Mouse (Mus musculus): ENCODE measurements around the gene Mapkapk2. TPM values are rescaled to one million over a fixed set of nuclear protein-coding genes. Genes with fewer than 3 reads are reported as not detected.

Mapkapk2 gene
- polyA plus RNA-seq, 1 experiment from 2014 or later, result 12.3 TPM

DNA sequence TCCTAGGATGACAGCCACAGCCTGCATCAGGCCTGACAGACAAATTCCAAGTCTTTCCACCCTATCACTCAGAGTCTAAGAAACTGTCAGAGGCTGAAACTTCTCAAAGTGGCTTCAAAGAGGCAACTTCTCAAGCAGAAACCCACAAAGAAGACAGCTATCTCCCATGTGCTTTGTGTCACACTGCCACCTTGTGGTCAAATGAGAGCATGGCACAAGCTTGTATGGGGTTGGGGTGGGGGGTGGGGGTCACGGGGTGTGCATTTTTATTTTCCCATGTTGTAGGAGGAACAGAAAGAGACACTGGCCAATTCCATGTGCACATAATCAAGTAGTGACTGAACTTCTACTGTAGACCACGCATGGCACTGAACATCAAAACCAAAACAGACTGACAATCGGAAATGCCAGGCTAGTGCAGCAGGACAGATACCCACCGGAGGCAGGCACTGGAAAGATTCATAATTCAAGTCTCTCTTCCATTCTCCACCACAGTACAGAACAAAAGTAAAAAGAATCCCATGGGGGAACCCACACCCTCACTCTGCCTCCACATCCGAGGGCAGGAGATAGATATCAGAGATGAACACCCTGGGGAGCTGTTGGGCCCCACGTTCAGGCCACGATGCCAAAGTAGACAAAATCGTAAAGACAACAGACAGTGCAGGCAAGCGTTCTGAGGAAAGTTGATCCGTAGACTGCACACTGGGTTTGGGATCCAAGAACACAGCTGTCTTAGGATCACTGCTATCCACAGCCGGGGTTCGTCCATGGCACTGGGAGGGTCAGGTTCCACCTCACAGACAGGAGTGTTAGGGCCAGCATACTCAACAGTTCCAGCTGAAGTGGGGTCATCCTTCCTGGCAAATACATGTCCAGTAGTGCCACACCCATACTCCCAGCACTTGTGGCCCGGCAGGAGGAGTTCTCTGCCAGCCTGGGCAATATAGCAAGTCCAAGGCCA, 37.1 kb downstream of the Mapkapk2 start:
- H3K27ac ChIP-seq, result peak overlapping the region; percentile 60
- peaks cover 64% of the 10 kb centered on the region for H3K4me1 ChIP-seq (replicated peaks)
- ATAC-seq (ENCODE audit: low read depth) (peak; percentile 75), DNase-seq (peak; percentile 30)
- H3K27me3 ChIP-seq, result no peaks in the 10 kb centered on the region
- no peaks in the 10 kb centered on the region for H3K9me3 ChIP-seq (replicated peaks)
- H3K36me3 ChIP-seq, result peaks cover 23% of the 10 kb centered on the region
- WGBS (ENCODE audit: insufficient replicate concordance), result 32% methylated on average over 13 of the region's 13 CpGs
- H3K9ac ChIP-seq, result peak overlapping the region; percentile 46
- H3K4me2 ChIP-seq, result peak overlapping the region; percentile 53
- peak overlapping the region; percentile 26 for H3K4me3 ChIP-seq (replicated peaks)

DNA sequence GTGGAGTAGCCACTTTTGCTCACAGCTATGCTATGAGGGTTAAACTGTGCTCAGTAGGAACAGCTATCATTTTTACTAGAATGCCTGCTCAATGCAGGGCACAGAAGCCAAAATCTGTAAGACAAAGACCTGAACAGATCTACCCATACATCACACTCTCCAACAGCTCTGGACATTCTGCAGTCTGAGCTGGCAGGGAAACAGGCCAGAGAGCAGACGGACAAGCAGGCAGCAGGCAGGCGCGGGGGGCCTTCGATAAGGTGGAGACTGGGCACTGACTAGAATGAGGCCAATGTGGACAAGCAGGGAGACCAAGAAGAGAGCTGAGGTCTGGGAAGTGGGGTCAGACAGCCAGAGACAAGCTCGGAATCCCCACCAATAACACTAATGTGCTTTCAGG, 37.8 kb downstream of the Mapkapk2 start:
- no peak overlapping the region for H3K4me2 ChIP-seq
- DNase-seq (no peak), ATAC-seq (ENCODE audit: low read depth) (no peak)
- H3K4me1 ChIP-seq (replicated peaks), result peaks cover 59% of the 10 kb centered on the region
- H3K9me3 ChIP-seq (replicated peaks), result no peaks in the 10 kb centered on the region
- no peak overlapping the region for H3K9ac ChIP-seq
- WGBS (ENCODE audit: insufficient replicate concordance), result 85% methylated on average over 5 of the region's 5 CpGs
- peaks cover 30% of the 10 kb centered on the region for H3K36me3 ChIP-seq
- H3K27ac ChIP-seq, result no peak overlapping the region
- H3K4me3 ChIP-seq (replicated peaks), result no peak overlapping the region
- H3K27me3 ChIP-seq, result no peaks in the 10 kb centered on the region

DNA sequence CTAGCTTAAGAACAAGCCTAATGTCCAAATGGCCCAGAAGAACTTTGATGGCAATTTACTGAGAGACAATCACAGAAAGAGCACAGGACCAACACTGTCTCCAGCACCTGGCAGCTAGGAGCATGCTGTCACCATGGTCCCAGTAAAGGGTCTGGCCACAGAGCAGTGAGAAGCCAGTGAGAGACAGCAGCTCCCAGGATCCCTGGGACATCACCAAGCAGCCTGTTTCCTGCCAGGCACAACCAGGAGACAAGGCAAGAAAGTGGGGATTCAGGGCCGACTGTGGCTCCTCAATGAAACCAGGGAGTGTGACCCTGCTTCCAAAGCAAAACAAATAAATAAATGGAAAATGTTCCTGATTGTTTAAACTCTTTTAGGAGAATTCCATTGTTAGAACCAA, 38.2 kb downstream of the Mapkapk2 start:
- Histone ChIP-seq H3K4me2 (no peak overlapping the region), H3K27ac (no peak overlapping the region), H3K4me3 (replicated peaks) (no peak overlapping the region), H3K9me3 (replicated peaks) (no peaks in the 10 kb centered on the region), H3K4me1 (replicated peaks) (peaks cover 55% of the 10 kb centered on the region), H3K27me3 (no peaks in the 10 kb centered on the region), H3K9ac (no peak overlapping the region), H3K36me3 (peaks cover 35% of the 10 kb centered on the region)
- no peak for DNase-seq
- WGBS (ENCODE audit: insufficient replicate concordance), result 79% methylated on average over 1 of the region's 1 CpGs
- ATAC-seq (ENCODE audit: low read depth), result no peak

DNA sequence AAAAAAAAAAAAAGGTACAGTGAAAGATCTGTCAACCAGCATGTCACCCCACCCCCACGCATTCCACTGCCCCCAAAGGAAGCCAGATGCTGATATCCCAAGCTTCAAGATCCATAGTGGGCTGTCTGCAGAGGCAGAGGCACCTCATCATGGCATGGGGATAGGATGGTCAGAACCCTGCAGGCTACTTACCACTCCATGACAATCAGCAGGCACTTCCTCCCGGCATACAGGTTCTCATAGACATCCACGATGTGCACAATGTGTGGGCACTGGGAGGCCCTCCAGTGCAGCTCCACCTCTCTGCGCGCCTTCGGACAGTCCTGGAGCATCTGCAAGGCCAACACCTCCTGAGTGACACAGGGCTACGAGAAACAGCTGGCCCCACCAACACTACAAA, 39.2 kb downstream of the Mapkapk2 start:
- 74% methylated on average over 7 of the region's 7 CpGs for WGBS (ENCODE audit: insufficient replicate concordance)
- Histone ChIP-seq H3K4me2 (no peak overlapping the region), H3K4me1 (replicated peaks) (peaks cover 46% of the 10 kb centered on the region), H3K36me3 (peaks cover 42% of the 10 kb centered on the region), H3K27me3 (no peaks in the 10 kb centered on the region), H3K9ac (no peak overlapping the region), H3K27ac (no peak overlapping the region), H3K4me3 (replicated peaks) (no peak overlapping the region), H3K9me3 (replicated peaks) (no peaks in the 10 kb centered on the region)
- ATAC-seq (ENCODE audit: low read depth), result no peak
- DNase-seq, result no peak

- H3K9ac ChIP-seq, result no peak overlapping the region
- 75% methylated on average over 4 of the region's 4 CpGs for WGBS (ENCODE audit: insufficient replicate concordance)
- no peaks in the 10 kb centered on the region for H3K9me3 ChIP-seq (replicated peaks)
- DNase-seq (no peak), ATAC-seq (ENCODE audit: low read depth) (no peak)
- H3K27ac ChIP-seq, result no peak overlapping the region
- no peak overlapping the region for H3K4me2 ChIP-seq
- peaks cover 15% of the 10 kb centered on the region for H3K4me1 ChIP-seq (replicated peaks)
- H3K36me3 ChIP-seq, result peaks cover 42% of the 10 kb centered on the region
- H3K27me3 ChIP-seq, result no peaks in the 10 kb centered on the region
- H3K4me3 ChIP-seq (replicated peaks), result no peak overlapping the region
Measured at GRCm38 (mm10) chr1:131054251-131054650, 43.4 kb downstream of the Mapkapk2 start.

DNA sequence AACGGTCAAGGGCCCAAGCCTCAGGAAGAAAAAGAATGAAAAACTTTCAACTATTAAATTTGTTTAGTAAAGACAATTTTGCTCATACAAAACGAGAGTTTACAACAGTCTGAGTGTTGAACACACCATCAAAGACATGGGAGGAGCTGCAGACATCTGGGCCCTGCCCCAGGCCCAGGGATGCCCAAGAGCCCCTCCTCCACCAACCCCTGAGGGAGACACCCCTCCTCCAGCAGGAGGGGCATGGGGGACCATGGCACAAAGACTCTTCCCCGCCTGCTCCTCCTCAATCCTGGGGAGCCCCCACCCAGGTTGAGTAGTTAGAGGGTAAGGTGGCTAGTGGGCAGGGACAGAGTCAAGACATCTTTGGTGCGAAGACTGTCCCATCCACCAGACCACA, 44.0 kb downstream of the Mapkapk2 start:
- H3K27me3 ChIP-seq, result no peaks in the 10 kb centered on the region
- H3K4me3 ChIP-seq (replicated peaks), result no peak overlapping the region
- H3K4me1 ChIP-seq (replicated peaks), result peaks cover 11% of the 10 kb centered on the region
- peaks cover 42% of the 10 kb centered on the region for H3K36me3 ChIP-seq
- DNase-seq (no peak), ATAC-seq (ENCODE audit: low read depth) (peak; percentile 11; the same call in 1 of the 2 replicates)
- WGBS (ENCODE audit: insufficient replicate concordance), result 62% methylated on average over 4 of the region's 4 CpGs
- H3K4me2 ChIP-seq, result no peak overlapping the region
- H3K9me3 ChIP-seq (replicated peaks), result no peaks in the 10 kb centered on the region
- no peak overlapping the region for H3K9ac ChIP-seq
- H3K27ac ChIP-seq, result no peak overlapping the region

DNA sequence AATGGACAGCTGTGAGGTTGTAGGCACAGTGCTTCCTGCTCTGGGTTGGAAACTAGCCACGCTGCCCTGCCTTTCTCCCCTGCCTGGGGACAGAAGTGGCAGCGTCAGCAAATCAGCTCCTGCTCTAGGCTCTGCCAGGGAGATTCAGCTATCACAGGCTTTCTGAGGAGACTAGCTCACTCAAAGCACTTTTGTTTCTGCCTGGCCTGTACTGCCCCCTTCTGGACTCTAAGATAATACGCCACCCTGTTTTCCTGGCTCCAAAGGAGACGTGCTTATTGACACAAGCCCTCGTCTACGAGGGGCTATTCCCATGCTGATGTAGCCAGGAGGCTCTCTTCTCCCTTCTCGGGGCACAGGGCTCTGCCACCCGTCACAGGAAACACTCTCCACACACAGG, 44.4 kb downstream of the Mapkapk2 start:
- no peak for DNase-seq
- H3K4me2 ChIP-seq, result no peak overlapping the region
- ATAC-seq (ENCODE audit: low read depth), result 0 out of 2 replicates have a peak, but pooled peaks have one; percentile 35
- 21% methylated on average over 8 of the region's 8 CpGs for WGBS (ENCODE audit: insufficient replicate concordance)
- H3K36me3 ChIP-seq, result peaks cover 42% of the 10 kb centered on the region
- no peaks in the 10 kb centered on the region for H3K9me3 ChIP-seq (replicated peaks)
- H3K4me1 ChIP-seq (replicated peaks), result peaks cover 11% of the 10 kb centered on the region
- no peaks in the 10 kb centered on the region for H3K27me3 ChIP-seq
- no peak overlapping the region for H3K27ac ChIP-seq
- no peak overlapping the region for H3K4me3 ChIP-seq (replicated peaks)
- no peak overlapping the region for H3K9ac ChIP-seq

GRCm38 (mm10) chr1:131051073-131051472, 46.6 kb downstream of the Mapkapk2 start:
- Histone ChIP-seq H3K36me3 (peaks cover 24% of the 10 kb centered on the region), H3K9me3 (replicated peaks) (no peaks in the 10 kb centered on the region), H3K9ac (no peak overlapping the region), H3K4me1 (replicated peaks) (peaks cover 11% of the 10 kb centered on the region), H3K27ac (no peak overlapping the region), H3K27me3 (no peaks in the 10 kb centered on the region), H3K4me3 (replicated peaks) (no peak overlapping the region), H3K4me2 (no peak overlapping the region)
- no peak for DNase-seq
- 47% methylated on average over 7 of the region's 7 CpGs for WGBS (ENCODE audit: insufficient replicate concordance)
- ATAC-seq (ENCODE audit: low read depth), result 0 out of 2 replicates have a peak, but pooled peaks have one; percentile 34

GRCm38 (mm10) chr1:131050617-131051016, 47.0 kb downstream of the Mapkapk2 start:
- ATAC-seq (ENCODE audit: low read depth), result no peak

DNA sequence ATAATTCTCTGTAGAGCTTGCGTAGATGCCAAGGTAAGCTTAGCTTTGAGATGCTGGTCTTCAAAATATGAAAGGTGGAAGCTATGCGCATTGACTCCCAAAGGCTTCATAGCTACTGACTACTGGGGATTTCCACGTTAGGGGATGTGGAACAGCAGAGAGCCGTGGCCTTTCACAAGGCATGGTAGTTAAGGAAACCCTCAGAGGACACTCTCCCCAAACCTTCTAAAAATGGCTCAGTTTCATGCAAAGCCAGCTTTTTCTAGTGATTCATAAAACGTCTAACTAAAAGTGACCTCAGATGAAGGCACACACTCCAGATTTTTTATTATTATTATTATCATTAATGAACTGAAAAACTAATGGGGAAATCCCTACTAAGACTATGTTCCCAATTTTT, 47.6 kb downstream of the Mapkapk2 start:
- peaks cover 11% of the 10 kb centered on the region for H3K4me1 ChIP-seq (replicated peaks)

More at GRCm38 (mm10) chr1:131050617-131051016, 47.0 kb downstream of the Mapkapk2 start:
- H3K4me2 ChIP-seq, result no peak overlapping the region
- no peak for DNase-seq
- peaks cover 11% of the 10 kb centered on the region for H3K4me1 ChIP-seq (replicated peaks)
- no peak overlapping the region for H3K4me3 ChIP-seq (replicated peaks)
- H3K27me3 ChIP-seq, result no peaks in the 10 kb centered on the region
- no peak overlapping the region for H3K27ac ChIP-seq
- no peak overlapping the region for H3K9ac ChIP-seq
- 71% methylated on average over 5 of the region's 5 CpGs for WGBS (ENCODE audit: insufficient replicate concordance)
- H3K9me3 ChIP-seq (replicated peaks), result no peaks in the 10 kb centered on the region
- H3K36me3 ChIP-seq, result peaks cover 19% of the 10 kb centered on the region

GRCm38 (mm10) chr1:131049361-131049806, 48.2 kb downstream of the Mapkapk2 start:
- no peak for ATAC-seq (ENCODE audit: low read depth)

More for the DNA sequence above, 47.6 kb downstream of the Mapkapk2 start:
- Histone ChIP-seq H3K4me2 (no peak overlapping the region), H3K36me3 (peaks cover 13% of the 10 kb centered on the region; the same call in 1 of the 2 replicates), H3K27ac (no peak overlapping the region), H3K9me3 (replicated peaks) (no peaks in the 10 kb centered on the region), H3K27me3 (no peaks in the 10 kb centered on the region), H3K4me3 (replicated peaks) (no peak overlapping the region), H3K9ac (no peak overlapping the region)
- no peak for ATAC-seq (ENCODE audit: low read depth)
- WGBS (ENCODE audit: insufficient replicate concordance), result 75% methylated on average over 5 of the region's 5 CpGs
- DNase-seq, result no peak

More at GRCm38 (mm10) chr1:131049361-131049806, 48.2 kb downstream of the Mapkapk2 start:
- Histone ChIP-seq H3K4me3 (replicated peaks) (no peak overlapping the region), H3K9ac (no peak overlapping the region), H3K27me3 (no peaks in the 10 kb centered on the region), H3K4me2 (no peak overlapping the region), H3K4me1 (replicated peaks) (peaks cover 11% of the 10 kb centered on the region), H3K9me3 (replicated peaks) (no peaks in the 10 kb centered on the region), H3K27ac (no peak overlapping the region), H3K36me3 (peaks cover 7% of the 10 kb centered on the region; the same call in 1 of the 2 replicates)
- DNase-seq, result no peak
- 71% methylated on average over 5 of the region's 5 CpGs for WGBS (ENCODE audit: insufficient replicate concordance)

Measured in liver, embryonic 13.5 days (tissue).